Mouse (Mus musculus) kidney, postnatal 36 days (tissue): ENCODE measurements around the gene Efcab11.

Source experiments
- DNase-seq, 2 experiments: peaks; one replicate each; pipeline ENCODE4 v3.0.0; 2021 to 2022; ENCODE audit warnings: mixed read lengths in 2 of 2

Efcab11 gene

GRCm38 (mm10) chr12:99670762-99671152 lies 213.5 kb downstream of the Efcab11 start:
- no peak for DNase-seq

- DNase-seq: peak; percentile 11 to 16
Measured at GRCm38 (mm10) chr12:99669976-99670761, 214.1 kb downstream of the Efcab11 start.

- no peak for DNase-seq
Measured at GRCm38 (mm10) chr12:99654991-99655880, 229.0 kb downstream of the Efcab11 start.

GRCm38 (mm10) chr12:99652459-99652858 lies 231.8 kb downstream of the Efcab11 start:
- DNase-seq: no peak

- no peak for DNase-seq
Measured at GRCm38 (mm10) chr12:99649732-99650131, 234.5 kb downstream of the Efcab11 start.

- no peak for DNase-seq
Measured at GRCm38 (mm10) chr12:99648781-99649180, 235.5 kb downstream of the Efcab11 start.

- DNase-seq: peak in 1 of 2 experiments; percentile 23
Measured at GRCm38 (mm10) chr12:99646556-99647354, 237.5 kb downstream of the Efcab11 start.

- DNase-seq: peak in 1 of 2 experiments; percentile 39
Measured at GRCm38 (mm10) chr12:99645418-99645817, 238.8 kb downstream of the Efcab11 start.

GRCm38 (mm10) chr12:99644966-99645365 lies 239.3 kb downstream of the Efcab11 start:
- DNase-seq: no peak
